Mouse (Mus musculus): ENCODE data around the gene Olfr109. TPM values are rescaled to one million over a fixed set of nuclear protein-coding genes. Genes with fewer than 3 reads are reported as not detected.

The Olfr109 gene
- not detected in 2 replicates for total RNA-seq (2012; rRNA removed)
- not detected for polyA plus RNA-seq (2012; ENCODE audit: insufficient read depth in 1 of 2, insufficient read length in 2 of 2, low read depth in 1 of 2, low replicate concordance in 2 of 2, missing spikeins in 1 of 2)

- DNase-seq (ENCODE audit: low read depth, low spot score), result no peak
- Histone ChIP-seq H3K4me3 (ENCODE audit: control insufficient read depth in 1 of 2, insufficient read depth in 1 of 2, low read depth in 2 of 2, low read length in 2 of 2) (no peak within 1 kb of the TSS), H3K9ac (ENCODE audit: control insufficient read depth, low read depth, low read length, poor library complexity, severe bottlenecking) (no peak within 1 kb of the TSS), H3K79me2 (ENCODE audit: control insufficient read depth, insufficient read depth, low read length, poor library complexity) (no peaks in the 10 kb centered on the region), H3K4me1 (ENCODE audit: control insufficient read depth in 1 of 2, insufficient read depth in 2 of 2, low read length in 2 of 2) (no peaks in the 10 kb centered on the region), H3K36me3 (ENCODE audit: control insufficient read depth in 1 of 2, insufficient read depth in 2 of 2, low read length in 2 of 2) (no peaks in the 10 kb centered on the region), H3K9me3 (replicated peaks; ENCODE audit: insufficient read depth, low read length) (no peaks in the 10 kb centered on the region), H3K27ac (ENCODE audit: control insufficient read depth, low read depth, low read length) (no peak within 1 kb of the TSS), H3K27me3 (ENCODE audit: control insufficient read depth in 1 of 2, insufficient read depth in 2 of 2, low read length in 2 of 2) (no peaks in the 10 kb centered on the region)
- TF ChIP-seq MEF2A (IDR thresholded peaks at IDR 0.05; ENCODE audit: extremely low read depth, insufficient replicate concordance, low read depth, low read length, poor library complexity, severe bottlenecking) (no peak), UBTF (IDR thresholded peaks at IDR 0.05; ENCODE audit: borderline replicate concordance, insufficient read depth, low read depth, low read length) (no peak), POLR2AphosphoS5 (IDR thresholded peaks at IDR 0.05; ENCODE audit: borderline replicate concordance, low read depth, low read length) (no peak)
These were observed at the start of gene Olfr109 for GRCm38 (mm10) chr17:37458616-37459015. Gene Olfr109, plus strand, starts transcription at chr17:37458916.

- no peaks in the 10 kb centered on the region for H3K27me3 ChIP-seq (ENCODE audit: control insufficient read depth in 1 of 2, insufficient read depth in 2 of 2, low read length in 2 of 2)
- no peak overlapping the region for H3K27ac ChIP-seq (ENCODE audit: control insufficient read depth, low read depth, low read length)
- H3K9me3 ChIP-seq (replicated peaks; ENCODE audit: insufficient read depth, low read length), result no peaks in the 10 kb centered on the region
- no peak for DNase-seq (ENCODE audit: low read depth, low spot score)
- H3K9ac ChIP-seq (ENCODE audit: control insufficient read depth, low read depth, low read length, poor library complexity, severe bottlenecking), result no peak overlapping the region
- H3K4me1 ChIP-seq (ENCODE audit: control insufficient read depth in 1 of 2, insufficient read depth in 2 of 2, low read length in 2 of 2), result no peaks in the 10 kb centered on the region
- H3K79me2 ChIP-seq (ENCODE audit: control insufficient read depth, insufficient read depth, low read length, poor library complexity), result no peaks in the 10 kb centered on the region
- no peak overlapping the region for H3K4me3 ChIP-seq (ENCODE audit: control insufficient read depth in 1 of 2, insufficient read depth in 1 of 2, low read depth in 2 of 2, low read length in 2 of 2)
- H3K36me3 ChIP-seq (ENCODE audit: control insufficient read depth in 1 of 2, insufficient read depth in 2 of 2, low read length in 2 of 2), result no peaks in the 10 kb centered on the region
- no peak for TF ChIP-seq SIN3A (IDR thresholded peaks at IDR 0.05; ENCODE audit: low read length)
- no peak for TF ChIP-seq ZNF384 (IDR thresholded peaks at IDR 0.05; ENCODE audit: low read depth, low read length)
- no peak for TF ChIP-seq NELFE (IDR thresholded peaks at IDR 0.05; ENCODE audit: low read depth, low read length)
- no peak for TF ChIP-seq USF2 (IDR thresholded peaks at IDR 0.05; ENCODE audit: borderline replicate concordance in 1 of 2, insufficient read depth in 1 of 2, low read depth in 1 of 2, low read length in 2 of 2)
- TF ChIP-seq MAX (IDR thresholded peaks at IDR 0.05; ENCODE audit: low read length), result no peak
- no peak for TF ChIP-seq SMC3 (IDR thresholded peaks at IDR 0.05; ENCODE audit: low read depth, low read length)
- no peak for TF ChIP-seq ETS1 (IDR thresholded peaks at IDR 0.05; ENCODE audit: low read depth, low read length)
- no peak for TF ChIP-seq NRF1 (IDR thresholded peaks at IDR 0.05; ENCODE audit: insufficient read depth, low read depth, low read length, poor library complexity, severe bottlenecking)
- no peak for TF ChIP-seq CHD1 (IDR thresholded peaks at IDR 0.05; ENCODE audit: low read depth, low read length)
- no peak for TF ChIP-seq RCOR1 (IDR thresholded peaks at IDR 0.05; ENCODE audit: low read depth, low read length)
- TF ChIP-seq ELF1 (IDR thresholded peaks at IDR 0.05; ENCODE audit: low read depth, low read length), result no peak
- no peak for TF ChIP-seq KAT2A (conservative IDR thresholded peaks at IDR 0.05; ENCODE audit: low read depth, low read length)
- TF ChIP-seq TAL1 (IDR thresholded peaks at IDR 0.05; ENCODE audit: low read length), result no peak
- TF ChIP-seq CHD2 (IDR thresholded peaks at IDR 0.05; ENCODE audit: low read length), result no peak
- no peak for TF ChIP-seq MXI1 (IDR thresholded peaks at IDR 0.05; ENCODE audit: low read depth, low read length)
These were observed 45.3 kb upstream of the Olfr109 start for GRCm38 (mm10) chr17:37413380-37413779.

Data from MEL (cell line).